Mouse (Mus musculus) left cerebral cortex, adult 2 months (tissue): Measurements from ENCODE around the gene Syap1. TPM values are rescaled to one million over a fixed set of nuclear protein-coding genes. Genes with fewer than 3 reads are reported as not detected.
"Not testable (repeated sequence)": the region's sequence is repeated elsewhere in the genome, so short reads cannot be mapped to it uniquely, and the experiment has no call there.

Experiments
- DNase-seq, 2 experiments: peaks; one replicate each; pipeline ENCODE4 v3.0.0; 2021 to 2022; ENCODE audit warnings: low spot score in 2 of 2, mixed read lengths in 1 of 2; ENCODE audit errors: extremely low spot score in 1 of 2
- H3K27ac ChIP-seq: fragments of 200-600 bp; 2 replicates; pipeline ENCODE4 v1.8.1; 2022
- H3K4me3 ChIP-seq: fragments of 200-600 bp; 2 replicates; pipeline ENCODE4 v1.8.1; 2022
- CTCF ChIP-seq: fragments of 200-600 bp; IDR thresholded peaks from 2 replicates; pipeline ENCODE4 v1.8.1; 2022; ENCODE audit warnings: antibody characterized with exemption, mild to moderate bottlenecking, moderate library complexity
- intact Hi-C: fragments of 180-260 bp; cut with DNase I; formaldehyde crosslinking; loops from one replicate; pipeline ENCODE4 v1.15.1; 2025
- total RNA-seq, 2 experiments: library from RNA; stranded (reverse); gene quantifications; 2 replicates each; pipeline ENCODE4 v1.2.3; 2021

Gene Syap1
- total RNA-seq, 2 experiments from 2014 or later = 25.2 to 28.4 TPM

DNA sequence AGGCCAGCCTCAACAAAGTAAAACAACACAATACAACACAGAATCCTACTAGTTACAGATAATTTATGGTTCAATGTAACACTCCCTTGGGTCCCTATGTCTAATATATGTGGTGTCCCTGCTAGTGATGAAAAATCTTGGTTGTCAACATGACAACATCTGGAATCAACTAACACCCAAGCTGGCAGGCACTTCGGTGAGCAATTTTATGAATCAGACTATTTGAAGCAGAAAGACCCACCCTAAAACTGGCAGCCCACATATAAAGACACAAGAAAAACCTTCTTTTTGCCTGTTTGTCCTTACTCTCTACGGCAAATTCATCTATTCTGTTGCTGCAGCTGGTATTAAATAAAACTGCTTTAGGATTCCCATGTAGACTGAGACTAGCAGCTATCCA lies 14.5 kb downstream of the Syap1 start:
- no peak overlapping the region for H3K4me3 ChIP-seq
- intact Hi-C loops = no loop called here

DNA sequence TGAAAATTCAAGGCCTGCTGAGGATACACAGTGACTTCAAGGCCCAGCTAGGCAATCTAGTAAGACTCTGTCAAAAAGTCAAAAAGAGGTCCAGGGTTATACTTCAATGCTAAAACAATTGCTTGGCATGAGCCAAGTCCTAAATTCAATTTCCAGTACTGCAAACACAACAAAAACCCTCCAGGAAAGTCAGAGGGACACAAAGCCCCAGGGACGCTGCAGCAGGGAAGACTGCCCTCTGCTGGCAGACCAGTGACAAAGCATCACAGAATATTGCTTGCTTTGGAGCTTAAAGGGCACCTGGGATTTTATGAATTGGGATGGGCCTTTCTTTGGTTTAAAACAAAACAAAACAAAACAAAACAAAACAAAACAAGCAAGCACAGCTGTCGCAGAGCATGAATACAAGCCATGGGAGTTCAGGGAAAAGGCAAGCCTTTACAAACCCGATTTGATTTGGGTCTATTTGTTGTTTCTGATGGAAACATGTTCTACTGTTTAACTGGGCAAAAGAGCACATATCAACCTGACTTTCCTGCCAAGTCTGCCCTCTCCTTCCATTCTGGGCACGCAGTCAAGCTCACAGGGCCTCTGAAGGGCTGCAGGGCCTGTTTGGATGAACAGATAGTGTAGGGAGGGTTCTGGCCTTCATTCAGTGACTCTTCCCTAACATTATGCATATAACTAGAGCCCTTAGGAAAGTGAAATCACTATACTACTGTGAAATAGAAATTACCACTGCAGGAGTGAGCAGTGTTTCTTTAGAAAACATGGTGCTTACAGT lies 16.3 kb downstream of the Syap1 start:
- TF ChIP-seq CTCF = peak; percentile 80
- intact Hi-C loops = no loop called here
- Histone ChIP-seq H3K27ac (no peak overlapping the region), H3K4me3 (no peak overlapping the region)
- DNase-seq = peak in 1 of 2 experiments; percentile 25

More for the DNA sequence above, 14.5 kb downstream of the Syap1 start:
- DNase-seq = no peak
- H3K27ac ChIP-seq = no peak overlapping the region
- TF ChIP-seq CTCF = no peak

DNA sequence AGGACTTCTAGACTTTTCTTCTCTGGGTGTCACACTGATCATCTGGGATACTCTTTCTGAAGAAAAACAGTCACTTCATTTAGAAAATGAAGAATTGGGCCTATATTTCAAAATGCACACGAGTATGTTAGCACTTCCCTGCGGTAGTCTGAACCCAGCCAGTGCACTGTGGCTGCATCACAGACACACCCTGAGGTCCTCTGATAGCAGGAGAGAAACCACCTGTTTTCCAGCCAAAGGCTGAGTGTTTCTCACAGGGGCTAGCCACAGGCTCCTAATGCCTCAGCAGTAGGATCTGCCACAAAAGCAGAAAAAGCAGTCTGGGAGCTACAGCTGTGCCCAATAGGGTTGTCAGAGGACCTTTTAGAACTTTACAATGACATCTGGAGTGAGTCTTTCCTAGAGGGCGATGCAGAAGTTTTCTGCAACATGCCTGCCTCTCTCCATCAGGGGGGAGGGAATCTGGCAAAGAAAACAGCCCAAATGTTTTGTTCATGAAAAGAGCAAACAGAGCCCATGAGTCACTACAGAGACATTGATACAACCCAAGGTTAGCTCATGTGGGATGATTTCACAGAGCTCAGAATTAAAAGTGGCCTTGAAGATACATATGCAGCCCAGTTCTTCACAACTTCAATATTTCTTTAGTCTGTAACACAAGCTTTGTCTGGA lies 19.8 kb downstream of the Syap1 start:
- Histone ChIP-seq H3K27ac (no peak overlapping the region), H3K4me3 (no peak overlapping the region)
- no peak for TF ChIP-seq CTCF
- intact Hi-C loops = no loop called here
- no peak for DNase-seq

GRCm38 (mm10) chrX:162848682-162849081 lies 39.6 kb downstream of the Syap1 start:
- DNase-seq = no peak
- no peak for TF ChIP-seq CTCF
- H3K4me3 ChIP-seq = no peak overlapping the region
- intact Hi-C loops = no loop called here
- H3K27ac ChIP-seq = no peak overlapping the region

GRCm38 (mm10) chrX:162845531-162845930 lies 42.7 kb downstream of the Syap1 start:
- no peak overlapping the region for H3K4me3 ChIP-seq
- TF ChIP-seq CTCF = no peak
- no peak for DNase-seq
- no peak overlapping the region for H3K27ac ChIP-seq
- intact Hi-C loops = no loop called here

DNA sequence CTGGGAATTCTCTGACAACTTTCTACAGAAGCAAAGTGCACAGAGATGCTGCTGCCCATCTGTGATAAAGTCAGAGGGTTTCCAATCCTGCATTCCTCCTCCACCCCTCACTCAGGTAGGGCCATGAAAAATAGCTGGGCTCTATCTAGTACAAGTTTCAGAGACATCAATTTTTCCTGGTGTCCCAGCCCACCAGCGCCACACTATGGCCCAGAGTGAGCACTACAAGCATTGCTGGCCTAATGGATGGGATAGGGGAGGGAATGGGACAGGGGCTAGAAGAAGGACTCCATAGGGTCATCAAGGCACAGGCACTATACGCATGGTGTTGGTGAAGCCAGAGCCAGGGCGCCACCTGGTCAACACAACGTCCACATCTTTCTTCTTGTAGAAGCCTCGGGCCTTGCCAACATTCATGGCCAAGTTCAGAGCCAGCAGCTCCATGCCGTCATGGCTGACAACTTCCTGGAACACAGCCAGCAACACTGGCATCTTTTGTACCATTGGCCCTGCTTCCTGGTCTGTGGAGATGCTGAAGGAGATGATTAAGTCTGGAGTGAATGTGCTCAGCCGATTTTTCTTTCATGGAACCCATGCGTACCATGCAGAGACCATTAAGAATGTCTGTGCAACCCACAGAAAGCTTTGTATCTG lies 43.7 kb downstream of the Syap1 start:
- Histone ChIP-seq H3K4me3 (no peak overlapping the region), H3K27ac (no peak overlapping the region)
- no peak; the same call in none of the 2 replicates for TF ChIP-seq CTCF
- no peak for DNase-seq
- intact Hi-C loops = no loop called here

- TF ChIP-seq CTCF = no peak
- intact Hi-C loops = no loop called here
- no peak for DNase-seq
- no peak overlapping the region for H3K27ac ChIP-seq
- no peak overlapping the region for H3K4me3 ChIP-seq
Observed at GRCm38 (mm10) chrX:162832101-162832500, 56.1 kb downstream of the Syap1 start.

- Histone ChIP-seq H3K4me3 (no peak overlapping the region), H3K27ac (no peak overlapping the region)
- DNase-seq = no peak
- no peak for TF ChIP-seq CTCF
- intact Hi-C loops = no loop called here
Observed at GRCm38 (mm10) chrX:162831542-162831941, 56.7 kb downstream of the Syap1 start.

DNA sequence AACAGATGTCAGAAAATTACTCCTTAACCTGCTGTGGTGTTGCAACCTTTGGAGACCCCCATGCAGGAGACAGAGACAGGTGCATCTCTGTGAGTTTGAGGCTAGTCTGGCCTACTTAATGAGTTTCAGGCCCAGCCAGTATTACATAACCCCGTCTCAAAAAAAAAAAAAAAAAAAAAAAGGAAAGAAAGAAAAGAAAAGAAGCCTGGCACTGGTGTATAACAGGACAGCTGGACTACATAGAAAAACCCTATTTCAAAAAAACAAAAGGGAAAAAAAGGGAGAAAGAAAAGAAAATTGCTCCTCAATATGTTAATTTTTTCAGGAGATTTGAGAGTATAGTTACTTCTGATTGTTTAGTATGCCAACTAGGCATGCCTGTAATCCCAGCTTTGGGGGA lies 57.2 kb downstream of the Syap1 start:
- DNase-seq = no peak
- no peak overlapping the region for H3K4me3 ChIP-seq
- intact Hi-C loops = no loop called here
- TF ChIP-seq CTCF = no peak
- no peak overlapping the region for H3K27ac ChIP-seq

DNA sequence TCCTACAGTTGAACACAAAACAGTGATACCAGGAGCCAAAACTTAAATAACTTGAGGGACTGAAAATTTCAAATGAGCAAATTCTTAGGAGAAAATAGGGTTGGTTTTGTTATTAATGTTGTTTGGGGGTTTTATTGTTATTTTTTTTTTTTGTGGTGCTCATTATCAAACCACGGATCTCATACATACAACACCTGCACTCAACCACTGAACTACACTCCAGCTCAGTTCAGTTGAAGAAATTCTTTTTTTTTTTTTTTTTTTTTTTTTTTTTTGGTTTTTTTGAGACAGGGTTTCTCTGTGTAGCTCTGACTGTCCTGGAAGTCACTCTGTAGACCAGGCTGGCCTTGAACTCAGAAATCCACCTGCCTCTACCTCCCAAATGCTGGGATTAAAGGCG lies 57.9 kb downstream of the Syap1 start:
- not testable (repeated sequence) for H3K27ac ChIP-seq

GRCm38 (mm10) chrX:162829741-162830140 lies 58.5 kb downstream of the Syap1 start:
- Histone ChIP-seq H3K27ac (0 out of 2 replicates have a peak overlapping the region, but pooled peaks have one; percentile 29), H3K4me3 (peak overlapping the region; percentile 40)
- no peak for DNase-seq
- intact Hi-C loops = no loop called here
- TF ChIP-seq CTCF = no peak

More for the DNA sequence above, 57.9 kb downstream of the Syap1 start:
- intact Hi-C loops, DNase-seq, H3K4me3 ChIP-seq: not testable (repeated sequence)

- peak; percentile 89 to 92 for DNase-seq
- Histone ChIP-seq H3K27ac (peak within 1 kb of the TSS; percentile 78), H3K4me3 (peak within 1 kb of the TSS; percentile 72)
- intact Hi-C loops = no loop called here
- no peak for TF ChIP-seq CTCF
Observed at GRCm38 (mm10) chrX:162829203-162829708, 59.0 kb downstream of the Syap1 start, which contains the start of gene Txlng. Txlng (minus strand) TSS chrX:162829454.
